ENCODE assay signal across 21 mouse cellular contexts in genomic region chr1:187907407-187907806, GRCm38 (mm10).
DNase-seq lines count a peak whose midpoint lies in the region; ATAC-seq lines count a peak whose summit lies in the region.
"Had no signal": no experiment of that assay in that cellular context is flagged by ENCODE, and none has a peak within 500 bp of the region (broad histone marks: within the 10 kb centered on the region; RNA-seq: fewer than 3 reads in every experiment).

No protein-coding gene starts in this region.

- no peak for ATAC-seq in heart, embryonic 12.5 days (ENCODE audit: insufficient number of reproducible peaks, low FRiP score)
- ATAC-seq in midbrain, embryonic 14.5 days (ENCODE audit: low FRiP score, low TSS enrichment), result no peak
- 0 out of 2 replicates have a peak, but pooled peaks have one; percentile 34 for ATAC-seq in limb, embryonic 13.5 days (ENCODE audit: low FRiP score, low read depth)
- ATAC-seq: hindbrain, postnatal 0 days had no signal

- peak overlapping the region; percentile 77; the same call in 1 of the 2 replicates for H3K27ac ChIP-seq in heart, embryonic 12.5 days (ENCODE audit: poor library complexity, severe bottlenecking)
- H3K27ac ChIP-seq in midbrain, embryonic 10.5 days (replicated peaks), result peak overlapping the region; percentile 55; the same call in 1 of the 2 replicates
- H3K27ac ChIP-seq in midbrain, embryonic 14.5 days (replicated peaks; ENCODE audit: low read depth, low read length), result no peak overlapping the region
- H3K27ac ChIP-seq in embryonic facial prominence, embryonic 10.5 days (replicated peaks), result peak overlapping the region; percentile 61
- no peak overlapping the region for H3K27ac ChIP-seq in limb, embryonic 13.5 days
- H3K27ac ChIP-seq: forebrain, embryonic 12.5 days; hindbrain, postnatal 0 days; limb, embryonic 15.5 days; liver, embryonic 14.5 days had no signal

- no peak overlapping the region for H3K9ac ChIP-seq in heart, embryonic 12.5 days
- no peak overlapping the region for H3K9ac ChIP-seq in midbrain, embryonic 14.5 days (replicated peaks; ENCODE audit: low read length)
- no peak overlapping the region for H3K9ac ChIP-seq in limb, embryonic 13.5 days
- H3K9ac ChIP-seq: forebrain, embryonic 12.5 days; limb, embryonic 15.5 days; liver, embryonic 14.5 days; lung, embryonic 14.5 days had no signal

- 58% methylated on average over 7 of the region's 7 CpGs for WGBS in heart, embryonic 12.5 days
- WGBS in midbrain, embryonic 10.5 days, result 63% methylated on average over 7 of the region's 7 CpGs
- WGBS in midbrain, embryonic 14.5 days, result 63% methylated on average over 7 of the region's 7 CpGs
- 60% methylated on average over 7 of the region's 7 CpGs for WGBS in embryonic facial prominence, embryonic 10.5 days
- WGBS in limb, embryonic 13.5 days, result 56% methylated on average over 7 of the region's 7 CpGs

- H3K36me3 ChIP-seq in heart, embryonic 12.5 days, result no peaks in the 10 kb centered on the region
- H3K36me3 ChIP-seq in midbrain, embryonic 10.5 days, result no peaks in the 10 kb centered on the region
- no peaks in the 10 kb centered on the region for H3K36me3 ChIP-seq in midbrain, embryonic 14.5 days (ENCODE audit: control insufficient read depth, insufficient read depth, low read length)
- no peaks in the 10 kb centered on the region for H3K36me3 ChIP-seq in embryonic facial prominence, embryonic 10.5 days (replicated peaks)
- H3K36me3 ChIP-seq in limb, embryonic 13.5 days, result no peaks in the 10 kb centered on the region
- H3K36me3 ChIP-seq: forebrain, embryonic 12.5 days; limb, embryonic 15.5 days had no signal

- H3K9me3 ChIP-seq in heart, embryonic 12.5 days (replicated peaks), result no peaks in the 10 kb centered on the region
- H3K9me3 ChIP-seq in midbrain, embryonic 10.5 days (replicated peaks), result no peaks in the 10 kb centered on the region
- H3K9me3 ChIP-seq in midbrain, embryonic 14.5 days (ENCODE audit: control insufficient read depth, low read length), result no peaks in the 10 kb centered on the region
- H3K9me3 ChIP-seq in embryonic facial prominence, embryonic 10.5 days, result no peaks in the 10 kb centered on the region
- H3K9me3 ChIP-seq in limb, embryonic 13.5 days, result no peaks in the 10 kb centered on the region
- H3K9me3 ChIP-seq: forebrain, embryonic 12.5 days; limb, embryonic 15.5 days had no signal

- H3K4me3 ChIP-seq in heart, embryonic 12.5 days, result no peak overlapping the region
- H3K4me3 ChIP-seq in midbrain, embryonic 10.5 days, result no peak overlapping the region
- H3K4me3 ChIP-seq in midbrain, embryonic 14.5 days (replicated peaks; ENCODE audit: low read depth, low read length), result no peak overlapping the region
- no peak overlapping the region for H3K4me3 ChIP-seq in embryonic facial prominence, embryonic 10.5 days
- no peak overlapping the region for H3K4me3 ChIP-seq in limb, embryonic 13.5 days
- H3K4me3 ChIP-seq: forebrain, embryonic 12.5 days; limb, embryonic 15.5 days; megakaryocyte, embryonic 14.5 days had no signal

- no peak for DNase-seq in heart, postnatal 14 days
- no peak for DNase-seq in midbrain, embryonic 10.5 days (ENCODE audit: low spot score)
- DNase-seq in midbrain, embryonic 14.5 days, result no peak
- no peak for DNase-seq in embryonic facial prominence, embryonic 10.5 days (ENCODE audit: low spot score)
- DNase-seq in c-Kit-positive CD71-positive TER-119-positive erythroid progenitor cells, embryonic 14.5 days (ENCODE audit: low spot score), result no peak
- DNase-seq: adrenal gland, adult 8-10 months; cerebellum, adult 2 months; cerebellum, postnatal 25 days; kidney, postnatal 14 days; layer of hippocampus, postnatal 36 days; lung, postnatal 36 days; thymus, adult 18-20 months; thymus, postnatal 4 days had no signal

- intact Hi-C loops in heart, postnatal 14 days (cut with DNase I), result no loop called here

- peaks cover 33% of the 10 kb centered on the region for H3K4me1 ChIP-seq in heart, embryonic 12.5 days (replicated peaks)
- H3K4me1 ChIP-seq in midbrain, embryonic 10.5 days, result peaks cover 14% of the 10 kb centered on the region
- H3K4me1 ChIP-seq in midbrain, embryonic 14.5 days (ENCODE audit: control insufficient read depth, insufficient read depth, low read length), result peaks cover 7% of the 10 kb centered on the region; the same call in 1 of the 2 replicates
- peaks cover 14% of the 10 kb centered on the region for H3K4me1 ChIP-seq in embryonic facial prominence, embryonic 10.5 days
- H3K4me1 ChIP-seq in limb, embryonic 13.5 days, result peaks cover 13% of the 10 kb centered on the region
- H3K4me1 ChIP-seq: megakaryocyte, embryonic 14.5 days had no signal

- H3K4me2 ChIP-seq in heart, embryonic 12.5 days, result no peak overlapping the region
- no peak overlapping the region for H3K4me2 ChIP-seq in midbrain, embryonic 14.5 days (ENCODE audit: low read length)
- H3K4me2 ChIP-seq in limb, embryonic 13.5 days (replicated peaks), result no peak overlapping the region
- H3K4me2 ChIP-seq: forebrain, embryonic 12.5 days; limb, embryonic 15.5 days; lung, embryonic 14.5 days had no signal

- H3K27me3 ChIP-seq in heart, embryonic 12.5 days (replicated peaks), result no peaks in the 10 kb centered on the region
- no peaks in the 10 kb centered on the region for H3K27me3 ChIP-seq in midbrain, embryonic 10.5 days (ENCODE audit: low read depth, poor library complexity, severe bottlenecking)
- no peaks in the 10 kb centered on the region for H3K27me3 ChIP-seq in midbrain, embryonic 14.5 days (ENCODE audit: control insufficient read depth, insufficient read depth, low read length)
- no peaks in the 10 kb centered on the region for H3K27me3 ChIP-seq in embryonic facial prominence, embryonic 10.5 days (replicated peaks; ENCODE audit: low read depth, poor library complexity, severe bottlenecking)
- H3K27me3 ChIP-seq in limb, embryonic 13.5 days, result no peaks in the 10 kb centered on the region
- H3K27me3 ChIP-seq: limb, embryonic 15.5 days; megakaryocyte, embryonic 14.5 days had no signal

Comparison
In these comparisons a context has a peak if more than half of its experiments do, and no peak if none do; other contexts are left out.
1. H3K27ac ChIP-seq: peak in heart, embryonic 12.5 days (single experiment), midbrain, embryonic 10.5 days (single experiment) and embryonic facial prominence, embryonic 10.5 days (single experiment); none in midbrain, embryonic 14.5 days (single experiment) and limb, embryonic 13.5 days (single experiment).